Mouse (Mus musculus): ENCODE results near the gene Triobp. TPM values are rescaled to one million over a fixed set of nuclear protein-coding genes. Genes with fewer than 3 reads are reported as not detected.

Triobp gene
- total RNA-seq (2021) (100 to 1,000 TPM in 1 of 2 experiments, 10 to 100 TPM in 1; 93.7 to 129 TPM), polyA plus RNA-seq (2012; rRNA removed) (101 and 134 TPM in 2 replicates)
- long read RNA-seq, transcript Triobp-201 (14 exons, 2,570 nt), result major isoform, 139 of 179 reads
- long read RNA-seq, partial matches to known transcripts, result 23 of 179 reads
- long read RNA-seq, other reads (novel, unspliced or antisense), result 11 of 179 reads

GRCm38 (mm10) chr15:78947657-78948056 lies at the start of gene Triobp:
TSS of gene Triobp (plus strand) at chr15:78947724.
- peak; percentile 94 for DNase-seq

GRCm38 (mm10) chr15:78898507-78899001 lies 49.0 kb upstream of the Triobp start:
- no peak for DNase-seq

- DNase-seq, result no peak
Observed at GRCm38 (mm10) chr15:78899409-78899739, 48.1 kb upstream of the Triobp start, which contains the start of gene Gm49510. TSS of gene Gm49510 (plus strand) at chr15:78899667.

GRCm38 (mm10) chr15:78899740-78900584 lies 47.6 kb upstream of the Triobp start, which contains the start of gene Sh3bp1:
TSS of gene Sh3bp1 (plus strand) at chr15:78899768.
- DNase-seq, result peak; percentile 79

- no peak for DNase-seq
Observed at GRCm38 (mm10) chr15:78900585-78901421, 46.7 kb upstream of the Triobp start.

GRCm38 (mm10) chr15:78901422-78901789 lies 46.1 kb upstream of the Triobp start:
- DNase-seq, result no peak

- DNase-seq, result peak; percentile 83
Observed at GRCm38 (mm10) chr15:78903243-78903642, 44.3 kb upstream of the Triobp start.

- no peak for DNase-seq
Observed at GRCm38 (mm10) chr15:78908399-78908798, 39.1 kb upstream of the Triobp start.

GRCm38 (mm10) chr15:78908982-78909381 lies 38.5 kb upstream of the Triobp start:
- DNase-seq, result no peak

GRCm38 (mm10) chr15:78912040-78912439 lies 35.5 kb upstream of the Triobp start:
- no peak for DNase-seq

GRCm38 (mm10) chr15:78913632-78914090 lies 33.9 kb upstream of the Triobp start, which contains the start of gene Pdxp:
TSS of gene Pdxp (plus strand) at chr15:78913919.
- DNase-seq, result peak; percentile 96

GRCm38 (mm10) chr15:78914091-78914822 lies 33.3 kb upstream of the Triobp start:
- DNase-seq, result no peak

GRCm38 (mm10) chr15:78914823-78915659 lies 32.5 kb upstream of the Triobp start:
- no peak for DNase-seq

GRCm38 (mm10) chr15:78915660-78916017 lies 31.9 kb upstream of the Triobp start:
- peak; percentile 74 for DNase-seq

GRCm38 (mm10) chr15:78916052-78916826 lies 31.3 kb upstream of the Triobp start:
- no peak for DNase-seq

- no peak for DNase-seq
Observed at GRCm38 (mm10) chr15:78918126-78918525, 29.4 kb upstream of the Triobp start.

GRCm38 (mm10) chr15:78919914-78920313 lies 27.6 kb upstream of the Triobp start:
- no peak for DNase-seq

- no peak for DNase-seq
Observed at GRCm38 (mm10) chr15:78922700-78923099, 24.8 kb upstream of the Triobp start.

GRCm38 (mm10) chr15:78923585-78923984 lies 23.9 kb upstream of the Triobp start:
- no peak for DNase-seq

GRCm38 (mm10) chr15:78925129-78925528 lies 22.4 kb upstream of the Triobp start:
- DNase-seq, result peak; percentile 75
